Mouse (Mus musculus): ENCODE measurements around the gene Ndufs8.
A peak's percentile ranks its signal among the peaks of the same experiment; 100 is the strongest.
"Not testable (repeated sequence)": the region's sequence is repeated elsewhere in the genome, so short reads cannot be mapped to it uniquely, and the experiment has no call there.

Ndufs8 gene

DNA sequence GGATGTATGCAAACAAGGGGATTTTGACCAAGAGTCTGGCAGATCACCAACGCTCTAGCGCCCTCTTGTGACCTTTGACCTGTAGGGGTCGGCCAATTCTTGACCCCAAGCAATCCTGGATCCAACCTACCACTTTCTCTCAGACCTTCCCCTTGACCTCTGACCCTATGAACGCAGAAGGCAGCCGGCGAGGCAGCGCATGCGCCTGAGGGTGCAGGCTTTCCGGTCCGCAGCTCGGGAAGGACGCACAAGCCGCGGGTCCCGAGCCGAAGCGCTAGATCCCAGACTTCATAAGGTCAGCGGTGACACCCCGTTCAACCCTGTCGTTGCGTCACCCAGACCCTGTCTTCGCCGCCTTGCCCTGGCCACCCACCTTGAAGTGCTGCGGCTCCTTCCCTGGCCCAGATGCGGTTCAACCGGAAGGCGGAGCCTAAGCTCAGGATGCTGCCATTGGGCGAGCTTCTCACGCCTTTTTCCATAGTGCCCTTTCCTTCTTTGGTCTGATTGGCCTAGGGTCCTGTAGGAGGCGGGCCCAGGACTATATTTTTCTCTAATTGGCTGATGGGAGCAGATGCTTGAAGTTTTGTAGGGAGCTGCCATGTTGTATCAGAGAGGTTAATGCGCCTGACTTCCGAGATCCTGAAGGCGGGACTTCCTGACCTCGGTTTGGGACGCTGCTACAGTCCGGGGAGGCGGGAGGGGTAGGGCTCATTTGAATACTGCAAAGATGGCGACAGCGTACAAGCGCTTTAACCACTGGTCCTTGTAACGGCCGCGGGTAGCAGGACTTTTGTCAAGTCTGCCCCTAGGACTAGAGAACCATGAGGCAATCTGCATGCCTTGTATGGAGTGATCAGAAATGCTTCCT is at the start of gene Ndufs8:
Gene Ndufs8 (minus strand): TSS at position 438 of the 868 bp plus-strand sequence.
- peak; percentile 86 to 87 for DNase-seq (ENCODE audit: low spot score in 2 of 2)

- DNase-seq (ENCODE audit: low spot score in 2 of 2), result not testable (repeated sequence)
These were observed 49.2 kb upstream of the Ndufs8 start for GRCm38 (mm10) chr19:3961805-3962204.

- DNase-seq (ENCODE audit: low spot score in 2 of 2), result no peak
These were observed 47.6 kb upstream of the Ndufs8 start for GRCm38 (mm10) chr19:3960211-3960610.

DNA sequence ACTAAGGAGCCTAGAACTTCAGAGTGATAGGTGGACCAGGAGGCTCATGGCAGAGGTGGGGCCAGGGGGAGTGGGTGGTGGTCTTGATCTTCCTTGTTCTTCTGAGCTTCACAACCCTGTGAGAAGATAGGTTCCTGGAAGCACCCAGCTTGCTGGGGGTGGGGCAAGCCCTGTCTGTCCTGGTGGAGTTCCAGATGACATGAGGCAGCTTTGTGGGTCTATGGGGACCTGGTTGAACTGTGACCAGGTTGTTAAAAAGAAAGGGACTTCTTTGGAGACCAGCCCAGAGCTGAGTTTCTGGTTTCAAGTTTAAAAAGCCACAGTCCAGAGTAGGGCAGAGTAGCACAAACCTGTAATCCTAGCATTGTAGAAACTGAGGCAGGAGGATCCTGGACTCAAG is 46.5 kb upstream of the Ndufs8 start:
- DNase-seq (ENCODE audit: low spot score in 2 of 2), result no peak

- no peak for DNase-seq (ENCODE audit: low spot score in 2 of 2)
These were observed 45.9 kb upstream of the Ndufs8 start, which contains the start of gene Aldh3b3 for GRCm38 (mm10) chr19:3958470-3958869. Gene Aldh3b3, plus strand, starts transcription at chr19:3958645.

GRCm38 (mm10) chr19:3957296-3958036 is 44.9 kb upstream of the Ndufs8 start:
- DNase-seq (ENCODE audit: low spot score in 2 of 2), result not testable (repeated sequence)

GRCm38 (mm10) chr19:3955804-3956203 is 43.2 kb upstream of the Ndufs8 start:
- DNase-seq (ENCODE audit: low spot score in 2 of 2), result no peak

DNA sequence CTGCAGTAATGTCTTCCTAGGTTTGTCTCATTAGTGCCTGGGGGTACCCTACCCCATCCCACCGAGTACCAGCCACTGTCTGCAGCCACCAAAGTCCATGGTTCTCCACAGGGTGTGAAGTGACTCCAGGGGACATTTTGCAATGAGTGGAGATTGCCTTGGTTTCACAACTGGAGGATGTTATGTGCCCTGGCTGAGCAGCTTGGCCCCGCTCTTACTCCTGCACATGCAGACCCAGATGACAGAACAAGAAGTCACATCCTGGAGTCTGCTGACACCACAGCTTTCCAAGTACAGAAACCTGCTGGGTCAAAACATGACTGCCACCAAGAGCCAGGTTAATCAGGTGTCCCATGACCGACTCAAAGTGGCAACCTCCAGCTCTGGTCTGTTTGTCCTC is 42.5 kb upstream of the Ndufs8 start:
- no peak for DNase-seq (ENCODE audit: low spot score in 2 of 2)

DNA sequence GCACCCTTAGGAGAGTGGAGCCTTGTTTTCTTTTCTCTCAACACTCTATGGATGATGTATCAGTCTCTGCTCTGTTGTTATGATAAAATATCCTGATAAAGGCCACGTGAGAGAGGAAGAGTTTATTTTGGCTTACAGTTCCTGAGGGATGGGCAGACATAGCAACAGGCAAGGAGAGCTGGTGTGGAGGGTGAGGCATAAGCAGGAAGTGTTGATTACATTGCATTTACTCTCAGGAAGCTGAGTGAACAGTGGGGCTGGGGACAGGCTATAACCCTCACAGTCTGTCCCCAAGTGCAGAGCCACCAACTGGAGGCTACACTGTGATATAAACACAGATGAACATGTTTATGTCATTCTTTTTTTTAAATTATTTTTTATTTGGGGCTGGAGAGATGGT is 39.5 kb upstream of the Ndufs8 start:
- DNase-seq (ENCODE audit: low spot score in 2 of 2), result no peak

- no peak for DNase-seq (ENCODE audit: low spot score in 2 of 2)
These were observed 38.9 kb upstream of the Ndufs8 start for GRCm38 (mm10) chr19:3951461-3951860.

DNA sequence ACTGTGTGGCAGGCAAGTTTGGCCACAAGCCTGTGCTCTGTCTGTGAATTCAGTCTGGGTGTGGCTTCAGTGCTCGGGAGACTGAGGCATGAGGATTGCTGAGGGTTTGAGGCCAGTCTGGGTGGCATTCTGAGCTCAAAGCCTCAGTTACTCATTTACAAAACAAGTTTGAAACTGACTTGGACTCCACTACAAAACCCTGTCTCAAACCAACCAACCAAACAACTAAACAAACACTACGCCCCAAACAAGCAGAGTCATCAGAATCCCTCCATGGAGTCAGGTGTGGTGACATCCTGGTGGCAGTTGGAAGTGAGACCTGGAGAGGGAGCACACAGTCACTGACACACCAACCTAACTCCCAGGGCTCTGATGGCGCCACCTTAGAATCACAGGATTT is 37.8 kb upstream of the Ndufs8 start:
- DNase-seq (ENCODE audit: low spot score in 2 of 2), result no peak

DNA sequence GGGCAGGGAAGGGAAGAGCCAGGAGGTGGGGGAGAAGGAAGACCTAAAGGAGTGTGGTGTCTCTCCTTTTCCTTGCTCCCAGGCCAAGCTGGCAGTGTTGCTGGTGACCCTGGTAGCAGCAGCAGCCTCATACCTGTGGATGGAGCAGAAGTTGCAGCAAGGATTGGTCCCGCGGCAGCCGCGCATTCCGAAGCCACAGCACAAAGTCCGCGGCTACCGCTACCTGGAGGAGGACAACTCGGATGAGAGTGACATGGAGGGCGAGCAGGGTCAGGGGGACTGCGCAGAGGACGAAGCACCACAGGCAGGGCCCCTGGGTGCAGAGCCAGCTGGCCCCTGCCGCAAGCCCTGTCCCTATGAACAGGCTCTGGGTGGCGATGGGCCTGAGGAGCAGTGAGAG is 36.0 kb upstream of the Ndufs8 start:
- no peak for DNase-seq (ENCODE audit: low spot score in 2 of 2)

GRCm38 (mm10) chr19:3947813-3948212 is 35.2 kb upstream of the Ndufs8 start:
- no peak for DNase-seq (ENCODE audit: low spot score in 2 of 2)

GRCm38 (mm10) chr19:3946715-3947114 is 34.1 kb upstream of the Ndufs8 start:
- peak; percentile 49 to 70 for DNase-seq (ENCODE audit: low spot score in 2 of 2)

GRCm38 (mm10) chr19:3945872-3946564 is 33.4 kb upstream of the Ndufs8 start:
- DNase-seq (ENCODE audit: low spot score in 2 of 2), result no peak

DNA sequence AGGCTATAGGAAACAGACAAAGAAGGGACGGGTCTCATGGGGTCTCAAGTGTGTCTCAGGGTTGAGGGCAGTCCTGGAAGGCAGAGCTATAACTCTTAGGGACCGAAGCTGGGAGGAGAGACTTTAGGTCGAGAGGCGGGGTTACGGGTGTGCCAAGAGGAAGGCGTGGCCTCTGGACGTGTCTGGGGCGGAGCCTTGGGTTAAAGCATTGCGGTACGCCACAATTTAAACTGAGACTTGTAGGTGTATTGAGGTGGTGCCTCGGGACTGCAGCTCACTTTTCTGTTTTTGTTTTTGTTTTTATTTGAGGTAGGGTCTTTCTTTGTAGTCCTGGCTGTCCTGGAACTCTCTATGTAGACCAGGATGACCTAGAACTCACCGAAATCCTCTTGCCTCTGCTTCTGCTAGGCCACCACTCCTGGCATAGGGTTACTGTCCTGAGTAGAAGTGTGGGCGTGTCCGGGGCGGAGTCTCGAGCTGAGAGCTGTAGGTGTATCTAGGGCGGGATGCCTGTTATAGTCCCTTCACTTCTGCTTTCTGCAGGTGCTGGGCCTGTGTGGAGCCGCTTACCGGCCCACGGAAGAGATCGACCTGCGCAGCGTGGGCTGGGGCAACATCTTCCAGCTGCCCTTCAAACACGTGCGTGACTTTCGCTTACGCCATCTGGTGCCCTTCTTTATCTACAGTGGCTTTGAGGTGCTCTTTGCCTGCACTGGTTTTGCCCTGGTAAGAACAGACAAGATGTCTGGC is 30.6 kb upstream of the Ndufs8 start:
- DNase-seq (ENCODE audit: low spot score in 2 of 2), result no peak

DNA sequence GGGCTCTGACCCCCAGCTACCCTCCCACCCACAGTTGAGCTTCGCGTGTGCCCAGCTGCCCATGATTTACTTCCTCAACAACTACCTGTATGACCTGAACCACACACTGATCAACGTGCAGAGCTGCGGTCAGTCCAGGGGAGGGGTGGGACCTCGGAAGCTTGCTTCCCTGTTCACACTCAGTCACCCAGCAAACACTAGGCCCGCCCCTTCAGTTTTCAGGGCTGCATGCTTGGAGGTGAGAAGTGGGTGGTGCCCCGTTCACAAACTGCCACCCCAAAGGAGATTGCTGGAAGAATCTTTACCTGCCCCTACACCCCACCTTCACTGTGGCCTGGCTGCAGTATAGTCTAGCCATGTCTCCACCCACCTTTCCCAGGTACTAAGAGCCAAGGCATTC is 29.7 kb upstream of the Ndufs8 start:
- no peak for DNase-seq (ENCODE audit: low spot score in 2 of 2)

DNA sequence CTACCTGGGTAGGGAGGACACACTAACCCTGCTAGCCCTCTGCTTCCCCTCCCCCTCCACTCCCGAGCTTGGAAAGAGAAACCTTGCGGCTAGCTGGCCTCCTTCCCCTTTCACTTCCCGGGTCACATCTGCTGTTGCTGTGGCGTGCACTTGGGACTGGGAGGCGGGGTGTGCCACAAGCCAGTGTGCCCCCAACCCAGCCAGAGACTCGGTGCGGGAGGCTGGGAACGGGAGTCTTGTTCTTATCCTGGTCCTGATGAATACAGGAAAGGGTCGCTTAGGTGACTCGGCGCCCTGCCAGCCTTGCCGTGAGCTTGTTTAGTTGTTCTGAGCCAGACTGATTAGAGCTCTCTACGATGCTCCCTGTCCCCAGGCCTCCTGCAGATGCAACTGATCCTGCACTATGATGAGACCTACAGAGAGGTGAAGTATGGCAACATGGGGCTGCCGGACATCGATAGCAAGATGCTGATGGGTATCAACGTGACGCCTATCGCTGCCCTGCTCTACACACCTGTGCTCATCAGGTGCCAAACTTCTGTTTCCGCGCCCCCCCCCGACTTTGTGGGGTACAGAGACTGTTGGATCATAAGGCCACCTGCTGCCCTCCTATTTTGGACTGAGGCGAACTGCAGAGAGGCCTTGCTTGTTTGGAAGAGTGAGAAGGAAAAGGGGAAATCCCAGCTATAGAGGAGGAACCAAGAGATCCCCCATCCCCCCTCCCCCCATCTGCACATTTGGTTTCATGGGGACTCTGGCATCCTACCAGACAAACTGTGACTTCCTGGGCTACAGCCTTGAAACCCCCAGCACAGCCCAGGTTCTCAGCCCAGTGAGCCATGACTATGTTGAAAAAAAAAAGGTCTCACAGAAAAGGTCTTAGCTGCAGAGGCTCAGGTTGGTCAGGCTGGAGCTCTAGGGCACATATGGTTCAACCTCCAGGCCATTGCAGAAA is 23.6 kb upstream of the Ndufs8 start:
- DNase-seq (ENCODE audit: low spot score in 2 of 2), result no peak

- no peak for DNase-seq (ENCODE audit: low spot score in 2 of 2)
These were observed 22.7 kb upstream of the Ndufs8 start, which contains the start of gene Unc93b1 for GRCm38 (mm10) chr19:3935032-3935895. Gene Unc93b1, plus strand, starts transcription at chr19:3935186.

All from frontal cortex, postnatal 25 days (tissue).